Mouse (Mus musculus) cortical plate, adult 2 months (tissue): ENCODE data around the gene H2afy2.

Experiments used
- CTCF ChIP-seq: fragments of 200-500 bp; IDR thresholded peaks from 2 replicates; pipeline ENCODE4 v1.5.1; 2011; ENCODE audit warnings: mild to moderate bottlenecking, control low read depth, low read length; ENCODE audit not compliant: insufficient read depth; ENCODE audit errors: extremely low read depth
- POLR2A ChIP-seq: fragments of 200-500 bp; IDR thresholded peaks from 2 replicates; pipeline ENCODE4 v1.6.1; 2011; ENCODE audit warnings: mild to moderate bottlenecking, low read length, control low read depth; ENCODE audit not compliant: insufficient read depth; ENCODE audit errors: extremely low read depth

- TF ChIP-seq CTCF (no peak), POLR2A (no peak)
These were observed 47.8 kb upstream of the H2afy2 start for GRCm38 (mm10) chr10:61831741-61832140.
